Mouse (Mus musculus) right cerebral cortex, postnatal 36 days (tissue): ENCODE data around the gene Mettl13.
A peak's percentile ranks its signal among the peaks of the same experiment; 100 is the strongest.

Experiments
- DNase-seq, 2 experiments: peaks; one replicate each; pipeline ENCODE4 v3.0.0; 2022; ENCODE audit warnings: low spot score in 2 of 2, mixed read lengths in 1 of 2

Gene Mettl13

DNA sequence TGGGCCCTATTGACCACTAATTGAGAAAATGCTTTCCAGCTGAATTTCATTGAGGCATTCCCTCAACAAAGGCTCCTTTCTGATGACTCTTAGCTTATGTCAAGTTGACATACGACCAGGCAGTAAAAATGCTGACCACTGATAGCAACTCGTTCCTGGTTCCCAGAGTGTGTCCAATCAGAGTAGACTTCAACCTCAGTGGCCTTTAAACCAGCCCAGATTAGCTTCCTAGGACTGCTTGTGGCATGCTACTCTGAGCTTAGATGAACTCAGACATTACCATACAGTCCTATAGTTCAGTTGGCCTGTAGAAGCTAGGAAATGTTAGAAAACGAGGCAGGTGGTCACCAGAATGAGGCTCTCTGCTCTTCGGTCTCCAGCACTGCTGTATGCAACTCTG, 16.0 kb downstream of the Mettl13 start:
- no peak for DNase-seq

DNA sequence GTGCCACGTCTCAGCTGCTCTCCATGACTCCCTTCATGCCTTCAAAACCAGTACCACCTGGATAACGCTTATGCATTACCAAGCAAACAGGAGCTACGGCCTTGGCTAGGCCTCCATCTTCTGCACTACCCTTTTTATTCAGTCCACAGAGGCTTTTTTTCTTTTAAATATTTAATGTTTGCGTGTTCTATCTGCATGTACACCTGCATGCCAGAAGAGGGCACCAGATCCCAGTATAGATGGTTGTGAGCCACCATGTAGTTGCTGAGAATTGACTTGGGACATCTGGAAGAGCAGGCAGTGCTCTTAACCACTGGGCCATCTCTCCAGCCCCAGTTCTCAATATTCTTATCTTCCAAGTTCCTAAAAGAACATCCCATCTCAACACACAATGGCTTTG, 16.8 kb downstream of the Mettl13 start:
- no peak for DNase-seq

DNA sequence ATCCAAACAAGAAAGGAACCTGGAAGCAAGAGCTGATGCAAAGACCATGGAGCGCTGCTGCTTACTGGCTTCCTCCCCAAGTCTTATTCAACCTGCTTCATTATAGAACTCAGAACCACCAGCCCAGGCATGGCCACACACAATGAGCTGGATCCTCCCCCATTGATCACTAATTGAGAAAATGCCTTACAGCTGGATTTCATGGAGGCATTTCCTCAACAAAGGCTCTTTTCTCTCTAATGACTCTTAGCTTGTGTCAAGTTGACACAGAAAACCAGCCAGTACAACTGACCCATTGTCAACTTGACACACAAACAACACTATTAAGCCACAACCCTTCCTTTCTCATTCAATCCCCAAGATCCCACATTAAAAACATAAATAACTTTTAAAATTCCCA, 17.7 kb downstream of the Mettl13 start:
- DNase-seq, result no peak

DNA sequence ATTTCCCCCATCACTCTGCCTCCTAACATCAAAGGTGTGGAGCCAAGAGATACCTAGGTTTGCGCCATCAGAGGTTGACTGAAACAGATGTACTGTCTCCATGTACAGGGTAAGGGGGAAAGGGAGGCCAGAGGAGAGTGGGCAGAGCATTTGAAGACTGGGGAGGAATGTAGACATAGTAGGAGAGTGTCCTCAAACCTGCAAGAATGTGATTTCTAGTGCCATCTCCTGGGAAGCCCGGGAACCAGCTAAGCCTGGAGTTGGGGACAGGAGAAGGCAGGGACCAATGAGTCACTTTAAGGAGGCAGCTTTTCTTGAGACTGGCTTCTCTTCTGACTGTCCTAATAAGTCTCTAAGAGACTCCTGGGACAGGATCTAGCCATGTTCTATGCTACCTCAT, 18.7 kb downstream of the Mettl13 start:
- DNase-seq, result no peak

DNA sequence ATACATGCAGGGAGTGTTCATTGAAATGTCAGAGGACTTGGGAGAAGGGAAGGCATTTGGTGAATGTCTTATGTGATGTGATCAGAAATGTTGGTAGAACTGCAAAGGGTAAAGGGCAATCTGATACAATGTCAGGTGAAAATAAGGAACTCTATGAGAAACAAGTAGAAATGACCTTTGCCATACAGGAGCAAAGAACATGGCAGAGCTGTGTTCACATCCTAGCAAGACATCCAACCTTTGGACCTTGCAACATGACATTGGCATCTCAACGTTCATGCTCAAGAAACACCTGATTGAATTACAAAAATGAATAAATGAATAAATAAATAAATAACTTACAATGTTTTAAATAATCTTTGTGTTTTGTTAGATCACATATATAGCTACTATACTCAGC, 33.2 kb downstream of the Mettl13 start:
- DNase-seq, result no peak

DNA sequence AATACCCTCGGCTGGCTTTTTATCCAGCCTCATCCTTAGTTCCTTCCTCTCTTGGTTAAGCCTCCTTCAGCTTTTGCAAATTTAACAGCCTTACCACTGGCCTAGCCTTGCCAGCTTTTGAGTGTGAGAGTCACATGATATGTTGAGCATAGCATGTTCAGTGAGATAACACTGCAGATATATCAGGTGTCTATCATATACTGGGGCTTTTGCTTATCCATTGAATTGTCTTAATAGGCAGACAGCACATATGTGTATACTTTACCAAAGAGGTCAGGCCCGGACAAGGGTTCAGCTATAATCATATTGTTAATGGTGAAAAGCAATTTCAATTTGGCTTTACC, 38.4 kb downstream of the Mettl13 start:
- no peak for DNase-seq

DNA sequence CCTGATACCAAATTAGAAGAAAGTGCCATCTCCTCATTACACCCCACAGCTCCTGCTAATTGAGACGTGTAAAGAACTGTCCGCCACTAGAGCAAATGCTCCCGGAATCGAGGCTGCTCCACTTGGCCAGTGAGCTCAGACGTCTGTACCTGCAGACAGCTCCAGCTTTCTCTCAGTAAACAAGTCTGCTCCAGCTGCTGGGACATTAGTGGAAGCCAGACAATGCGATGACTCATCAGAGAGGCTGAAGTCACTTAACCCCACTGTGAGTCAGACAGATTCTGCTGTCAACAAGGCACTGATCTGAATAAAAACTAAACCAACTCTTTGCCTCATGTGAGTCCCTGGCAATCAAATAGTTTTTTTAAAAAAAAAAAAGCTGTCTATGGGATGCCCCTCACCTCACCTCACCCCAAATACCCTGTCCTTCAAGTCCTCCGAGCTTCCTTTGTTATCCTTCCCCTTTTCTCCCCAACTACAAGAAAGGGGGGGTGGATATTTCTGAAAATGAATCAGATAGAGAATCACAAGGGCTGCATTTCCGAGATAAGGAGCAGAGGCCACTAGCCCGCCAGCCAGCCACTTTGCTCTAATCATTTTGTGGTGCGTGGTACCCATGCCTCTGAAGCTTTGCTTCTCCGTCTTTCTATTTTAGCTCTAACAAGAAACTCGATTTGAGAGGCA, 38.9 kb downstream of the Mettl13 start:
- DNase-seq, result no peak

DNA sequence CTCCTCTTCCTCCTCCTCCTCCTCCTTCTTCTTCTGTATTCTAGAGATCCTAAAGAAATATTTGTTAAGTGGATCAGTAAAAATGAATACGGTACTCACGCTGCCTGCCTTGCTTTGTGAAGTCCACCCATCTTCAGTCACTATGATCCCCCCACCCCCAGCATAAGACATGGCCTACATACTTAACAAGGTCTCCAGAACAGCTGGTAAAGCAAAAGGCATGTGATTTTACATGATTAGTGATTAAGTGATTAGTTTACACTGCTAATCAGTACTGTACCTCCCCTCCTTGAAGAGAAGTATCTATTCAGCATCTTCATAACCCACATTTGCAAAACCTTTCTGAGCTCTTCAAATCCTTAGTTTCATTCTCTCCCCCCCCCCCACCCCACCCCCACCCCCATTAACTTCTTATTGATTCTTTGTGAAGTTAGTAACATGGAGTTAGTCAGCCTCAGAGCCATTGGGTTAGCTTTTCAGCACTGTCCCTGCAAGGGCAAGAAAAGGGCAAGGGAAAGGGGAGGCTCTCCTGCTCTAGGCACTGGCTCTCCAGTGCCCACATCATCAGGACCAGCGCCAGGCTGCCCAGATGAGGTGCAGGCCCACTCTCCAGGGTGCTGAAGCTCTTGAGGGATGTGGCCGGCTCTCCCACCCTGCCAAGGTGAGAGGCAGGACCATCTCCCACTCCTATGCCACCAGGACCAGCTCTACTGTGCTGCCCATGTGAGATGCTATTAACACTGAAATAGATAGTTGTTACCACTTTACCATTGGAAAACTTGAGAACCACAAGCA, 39.9 kb downstream of the Mettl13 start:
- DNase-seq, result no peak

DNA sequence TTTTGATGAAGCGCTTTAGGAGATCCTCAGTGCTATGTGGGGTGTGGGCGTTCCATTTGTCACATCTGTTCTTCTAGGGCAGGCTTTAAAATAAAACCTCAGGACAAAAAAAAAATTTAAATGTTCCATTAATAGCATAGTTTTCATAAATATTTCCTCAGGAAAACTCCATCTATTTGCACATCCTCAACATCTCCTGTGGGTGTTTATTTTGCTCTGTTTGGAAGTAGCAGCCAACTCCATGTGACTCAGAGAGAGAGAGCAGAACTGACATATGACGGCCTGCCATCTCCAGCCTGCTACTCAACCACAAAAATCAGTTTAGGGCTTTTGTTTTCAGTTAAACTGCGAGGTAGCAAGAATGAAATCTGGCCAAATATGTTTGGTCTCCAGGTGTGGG, 41.8 kb downstream of the Mettl13 start:
- DNase-seq, result peak in 1 of 2 experiments; percentile 7

DNA sequence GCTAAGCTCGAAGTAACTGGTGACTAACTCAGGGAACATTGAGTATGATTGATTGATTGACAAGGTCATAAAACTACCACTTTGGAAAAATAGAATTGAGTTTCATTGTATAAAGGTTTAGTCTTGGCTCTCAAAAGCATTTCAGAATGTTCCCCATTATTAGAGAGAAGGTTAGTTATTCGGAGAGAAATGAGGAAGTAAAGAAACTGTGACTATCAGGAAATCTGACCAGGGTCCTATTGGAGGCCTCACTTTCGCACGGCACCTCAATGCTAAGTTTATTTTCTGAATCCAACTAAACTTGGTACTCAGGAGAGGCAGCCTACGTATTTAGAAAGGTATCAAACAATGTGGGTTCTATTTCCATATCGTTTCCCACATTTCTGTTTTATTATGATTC, 42.7 kb downstream of the Mettl13 start:
- DNase-seq, result no peak
